In the genomic region with DNA sequence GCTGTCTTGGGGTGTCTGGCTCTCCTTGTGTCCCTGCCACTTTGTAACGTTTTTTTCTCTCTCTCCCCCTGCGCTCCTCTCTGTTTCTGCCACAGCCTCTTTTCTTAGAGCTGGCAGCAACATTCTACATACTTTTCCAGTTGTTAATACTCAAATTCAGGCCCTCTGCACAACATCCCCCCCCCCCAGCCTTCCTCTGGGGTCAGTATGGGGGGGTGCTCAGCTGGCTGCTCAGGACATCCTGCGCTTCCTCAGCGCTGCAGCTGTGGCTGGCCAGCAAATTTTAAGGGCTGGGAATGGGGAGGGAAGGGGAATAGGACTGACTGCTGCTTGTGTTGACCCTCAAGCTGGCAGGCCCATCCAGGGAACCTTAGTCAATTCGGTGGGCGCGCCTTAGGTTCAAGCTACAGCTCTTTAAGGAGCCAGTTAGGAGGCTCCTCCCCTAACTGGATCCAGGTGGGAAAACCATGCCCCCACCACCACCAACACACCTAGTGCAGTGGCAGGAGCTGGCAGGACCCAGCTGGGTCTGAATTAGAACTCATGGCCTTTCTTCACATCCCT, we compare ENCODE assay signal across 9 mouse cellular contexts. TPM values are rescaled to one million over a fixed set of nuclear protein-coding genes. Genes with fewer than 3 reads are reported as not detected.
DNase-seq lines count a peak whose midpoint lies in the region; ATAC-seq and TF ChIP-seq lines count a peak whose summit lies in the region.
"Had no signal": no experiment of that assay in that cellular context is flagged by ENCODE, and none has a peak within 500 bp of the region (broad histone marks: within the 10 kb centered on the region; RNA-seq: fewer than 3 reads in every experiment).

No protein-coding gene starts in this region.

- H3K4me3 ChIP-seq in left cerebral cortex, adult 2 months = peak overlapping the region; percentile 89
- peak overlapping the region; percentile 87 for H3K4me3 ChIP-seq in neural tube, embryonic 14.5 days (ENCODE audit: low read depth, low read length)

- H3K4me1 ChIP-seq in neural tube, embryonic 14.5 days (ENCODE audit: control insufficient read depth, insufficient read depth, low read length) = peaks cover 72% of the 10 kb centered on the region

- ATAC-seq in neural tube, embryonic 14.5 days (ENCODE audit: low read depth) = no peak

- no peak for TF ChIP-seq CTCF in left cerebral cortex, adult 2 months (IDR thresholded peaks at IDR 0.05)

- H3K36me3 ChIP-seq in neural tube, embryonic 14.5 days (ENCODE audit: control insufficient read depth, insufficient read depth, low read length) = no peaks in the 10 kb centered on the region

- peak overlapping the region; percentile 98; the same call in 1 of the 2 replicates for H3K9ac ChIP-seq in neural tube, embryonic 14.5 days (replicated peaks; ENCODE audit: low read depth, low read length)

- H3K4me2 ChIP-seq in neural tube, embryonic 14.5 days (ENCODE audit: low read depth, low read length) = peak overlapping the region; percentile 70

- intact Hi-C loops in left cerebral cortex, adult 2 months (cut with DNase I) = no loop called here
- intact Hi-C loops in left cerebral cortex, postnatal 14 days (cut with DNase I) = no loop called here

- H3K27ac ChIP-seq in left cerebral cortex, adult 2 months = peak overlapping the region; percentile 100
- H3K27ac ChIP-seq in neural tube, embryonic 14.5 days (ENCODE audit: low read depth, low read length) = peak overlapping the region; percentile 97

- no peak for DNase-seq in left cerebral cortex, adult 2 months (ENCODE audit: extremely low spot score in 1 of 2, low spot score in 2 of 2)
- DNase-seq in left cerebral cortex, postnatal 14 days (ENCODE audit: low spot score in 2 of 2) = no peak
- DNase-seq in heart, adult 8-10 months (ENCODE audit: low spot score) = peak; percentile 30
- peak; percentile 66 for DNase-seq in kidney, postnatal 14 days
- DNase-seq in frontal cortex, postnatal 10 days (ENCODE audit: low spot score in 2 of 2) = no peak
- DNase-seq in cerebellum, adult 8-10 months = no peak
- DNase-seq in T-cell, adult 2 months (ENCODE audit: low spot score) = no peak

- WGBS in neural tube, embryonic 14.5 days = 42% methylated on average over 7 of the region's 7 CpGs

- H3K9me3 ChIP-seq in neural tube, embryonic 14.5 days (ENCODE audit: control insufficient read depth, low read length) = no peaks in the 10 kb centered on the region

- no peaks in the 10 kb centered on the region for H3K27me3 ChIP-seq in neural tube, embryonic 14.5 days (ENCODE audit: control insufficient read depth, insufficient read depth, low read length)

RNA-seq across cellular contexts. Expression of a gene that starts 4.1 kb away (rescaled TPM):
- 100 to 1,000 TPM; 730 to 768 TPM for total RNA-seq in left cerebral cortex, adult 2 months (2021)
- total RNA-seq in left cerebral cortex, postnatal 14 days (2021) = 1,000 to 10,000 TPM in 1 of 2 experiments, 100 to 1,000 TPM in 1; 962 to 1,004 TPM
- 10 to 100 TPM; 92.5 to 98.4 (median 95.1) TPM for total RNA-seq in heart, adult 8-10 months (2022)
- polyA plus RNA-seq in neural tube, embryonic 14.5 days (2014; fragmentation: Nextera tagmentation; extraction: Ambion mirVana) = 148 and 186 TPM in 2 replicates

RNA-seq across cellular contexts. Expression of a gene that starts 15.3 kb away (rescaled TPM):
- 100 to 1,000 TPM; 126 to 134 TPM for total RNA-seq in left cerebral cortex, adult 2 months (2021)
- 100 to 1,000 TPM in 1 of 2 experiments, 10 to 100 TPM in 1; 96.3 to 114 TPM for total RNA-seq in left cerebral cortex, postnatal 14 days (2021)
- 10 to 100 TPM; 44.4 to 49.9 (median 46.8) TPM for total RNA-seq in heart, adult 8-10 months (2022)
- 52.3 and 59.4 TPM in 2 replicates for polyA plus RNA-seq in neural tube, embryonic 14.5 days (2014; fragmentation: Nextera tagmentation; extraction: Ambion mirVana)

RNA-seq across cellular contexts. Expression of a gene that starts 30.6 kb away (rescaled TPM):
- total RNA-seq in left cerebral cortex, adult 2 months (2021) = 100 to 1,000 TPM in 1 of 2 experiments, 10 to 100 TPM in 1; 91.9 to 153 TPM
- 10 to 100 TPM; 82.0 to 85.4 TPM for total RNA-seq in left cerebral cortex, postnatal 14 days (2021)
- 100 to 1,000 TPM in 2 of 4 experiments, 10 to 100 TPM in 2; 81.4 to 121 (median 101) TPM for total RNA-seq in heart, adult 8-10 months (2022)
- polyA plus RNA-seq in neural tube, embryonic 14.5 days (2014; fragmentation: Nextera tagmentation; extraction: Ambion mirVana) = 3.8 and 3.9 TPM in 2 replicates

RNA-seq across cellular contexts. Expression of a gene that starts 43.5 kb away (rescaled TPM):
- total RNA-seq in left cerebral cortex, adult 2 months (2021) = not detected
- not detected for total RNA-seq in left cerebral cortex, postnatal 14 days (2021)
- total RNA-seq in heart, adult 8-10 months (2022) = not detected
- polyA plus RNA-seq in neural tube, embryonic 14.5 days (2014; fragmentation: Nextera tagmentation; extraction: Ambion mirVana) = not detected in 2 replicates
- total RNA-seq: MEL had no signal

RNA-seq across cellular contexts. Expression of a gene that starts 50.8 kb away (rescaled TPM):
- 100 to 1,000 TPM; 178 to 192 TPM for total RNA-seq in left cerebral cortex, adult 2 months (2021)
- total RNA-seq in left cerebral cortex, postnatal 14 days (2021) = 100 to 1,000 TPM; 168 to 170 TPM
- total RNA-seq in heart, adult 8-10 months (2022) = 10 to 100 TPM; 72.1 to 84.3 (median 78.7) TPM
- polyA plus RNA-seq in neural tube, embryonic 14.5 days (2014; fragmentation: Nextera tagmentation; extraction: Ambion mirVana) = 24.2 and 26.9 TPM in 2 replicates

Comparison
In these comparisons a context has a peak if more than half of its experiments do, and no peak if none do; other contexts are left out.
1. DNase-seq: peak in heart, adult 8-10 months (single experiment) and kidney, postnatal 14 days (single experiment); none in left cerebral cortex, adult 2 months (0 of 2), left cerebral cortex, postnatal 14 days (0 of 2), frontal cortex, postnatal 10 days (0 of 2), cerebellum, adult 8-10 months (single experiment) and T-cell, adult 2 months (single experiment).
2. RNA of a gene that starts 4.1 kb away (total RNA-seq): 962 to 1,004 TPM in left cerebral cortex, postnatal 14 days and 730 to 768 TPM in left cerebral cortex, adult 2 months; 92.5 to 98.4 TPM in heart, adult 8-10 months; every median in the first group is over 4 times any median in the second.